Mouse (Mus musculus) G1E (cell line): ENCODE measurements around the gene Khdrbs1. TPM values are rescaled to one million over a fixed set of nuclear protein-coding genes. Genes with fewer than 3 reads are reported as not detected.
"Not testable (repeated sequence)": the region's sequence is repeated elsewhere in the genome, so short reads cannot be mapped to it uniquely, and the experiment has no call there.

Source experiments
- ATAC-seq: 2 replicates; pipeline ENCODE4 v1.8.0; 2016; ENCODE audit warnings: mild to moderate bottlenecking; ENCODE audit not compliant: insufficient number of reproducible peaks, poor library complexity, low FRiP score, severe bottlenecking; ENCODE audit errors: extremely low read depth
- DNase-seq: peaks from one replicate; pipeline ENCODE4 v3.0.0; 2012; ENCODE audit warnings: low spot score
- H3K27me3 ChIP-seq: 2 replicates; pipeline ENCODE4 v1.6.1; 2012; ENCODE audit warnings: mild to moderate bottlenecking, low read length, inconsistent platforms; ENCODE audit not compliant: insufficient read depth
- H3K36me3 ChIP-seq: replicated peaks from 2 replicates; pipeline ENCODE3; 2012; ENCODE audit warnings: mild to moderate bottlenecking, inconsistent platforms
- H3K4me1 ChIP-seq: 2 replicates; pipeline ENCODE4 v1.6.1; 2012; ENCODE audit warnings: low read depth, low read length, inconsistent platforms, mixed read lengths; ENCODE audit not compliant: insufficient read depth
- H3K4me3 ChIP-seq: 2 replicates; pipeline ENCODE4 v1.5.1; 2012; ENCODE audit warnings: low read depth, mild to moderate bottlenecking, inconsistent platforms, low read length, moderate library complexity, mixed read lengths
- H3K9me3 ChIP-seq: replicated peaks from 2 replicates; pipeline ENCODE4 v1.6.1; 2012; ENCODE audit warnings: inconsistent platforms
- CTCF ChIP-seq: IDR thresholded peaks from 2 replicates; pipeline ENCODE4 v1.5.1; 2012; ENCODE audit warnings: low read depth, low read length, inconsistent platforms, mixed read lengths
- GATA1 ChIP-seq: IDR thresholded peaks from 2 replicates; pipeline ENCODE4 v1.6.1; 2012; ENCODE audit warnings: borderline replicate concordance, low read length, inconsistent platforms, mixed read lengths
- GATA2 ChIP-seq: IDR thresholded peaks from 2 replicates; pipeline ENCODE4 v1.6.1; 2012; ENCODE audit warnings: low read depth, low read length, inconsistent platforms, borderline replicate concordance
- POLR2AphosphoS5 ChIP-seq: IDR thresholded peaks from 2 replicates; pipeline ENCODE4 v1.6.1; 2012; ENCODE audit warnings: low read depth, low read length, inconsistent platforms; ENCODE audit not compliant: insufficient replicate concordance
- TAL1 ChIP-seq: conservative IDR thresholded peaks from 2 replicates; pipeline ENCODE4 v1.6.1; 2012; ENCODE audit warnings: low read depth, low read length, inconsistent platforms, mixed read lengths
- polyA plus RNA-seq: library from polyadenylated mRNA; stranded (reverse); fragments of >175 nt; gene quantifications from 2 replicates; pipeline ENCODE4 v1.2.3, GENCODE M21; 2012
- total RNA-seq, 2 experiments: library from RNA; stranded (forward) in 1 of 2; stranded (reverse) in 1 of 2; fragments of 200-1000 nt in 1 of 2; fragments of >200 nt in 1 of 2; fragmentation: Nextera tagmentation in 1 of 2; gene quantifications; 2 replicates each; pipeline ENCODE4 v1.2.3; 2014 to 2017

Khdrbs1 gene
- total and polyA plus RNA-seq, 3 experiments, result 87.2 to 260 (median 133) TPM

DNA sequence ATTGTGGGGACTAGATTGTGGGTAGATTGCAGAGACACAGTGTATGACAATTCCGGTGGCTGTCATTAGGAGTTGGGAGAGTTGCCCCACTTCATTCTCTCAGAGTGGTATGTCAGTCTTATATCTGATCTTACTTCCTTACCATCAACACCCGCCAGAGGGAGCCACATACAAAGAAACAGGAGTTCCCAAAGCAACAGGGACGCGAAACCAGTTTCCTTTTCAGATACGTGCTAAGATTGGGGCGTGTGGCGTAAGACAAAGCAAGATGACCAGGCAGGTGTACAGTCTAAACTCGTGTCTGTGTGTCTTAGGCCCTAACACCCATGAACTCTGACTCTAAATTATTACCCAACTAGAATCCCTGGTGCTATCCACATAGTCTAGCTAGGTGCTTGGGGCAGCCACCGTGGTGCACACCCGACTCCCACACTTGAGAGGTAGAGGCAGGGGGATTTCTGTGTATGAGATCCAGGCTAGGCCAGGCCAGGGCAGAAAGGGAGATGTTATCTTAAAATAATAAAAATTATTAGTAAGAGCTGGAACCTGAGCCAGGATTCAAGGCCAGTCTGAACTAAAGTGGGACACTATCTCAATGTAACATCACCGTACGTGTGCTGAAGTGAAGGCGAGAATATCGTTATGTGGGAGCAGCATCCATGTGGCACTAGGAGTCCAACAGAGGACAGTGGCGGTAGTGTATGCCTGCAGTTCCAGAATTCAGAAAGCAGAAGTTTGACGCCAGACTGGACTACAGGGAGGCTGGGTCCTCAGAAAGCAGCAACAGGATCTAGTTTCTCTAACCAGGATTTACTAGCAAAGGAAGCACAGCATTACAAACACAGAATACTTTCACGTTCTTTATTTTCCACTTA, 40.4 kb downstream of the Khdrbs1 start:
- TF ChIP-seq CTCF (peak; percentile 58; the same call in 1 of the 2 replicates), TAL1 (no peak), POLR2AphosphoS5 (no peak; the same call in 1 of the 2 replicates), GATA1 (no peak), GATA2 (no peak)
- H3K9me3 ChIP-seq, result no peaks in the 10 kb centered on the region
- peaks cover 50% of the 10 kb centered on the region for H3K36me3 ChIP-seq
- H3K4me3 ChIP-seq, result no peak overlapping the region; the same call in 1 of the 2 replicates
- 0 out of 2 replicates have a peak, but pooled peaks have one; percentile 37 for ATAC-seq
- peak; percentile 58 for DNase-seq
- no peaks in the 10 kb centered on the region for H3K27me3 ChIP-seq
- peaks cover 32% of the 10 kb centered on the region for H3K4me1 ChIP-seq

DNA sequence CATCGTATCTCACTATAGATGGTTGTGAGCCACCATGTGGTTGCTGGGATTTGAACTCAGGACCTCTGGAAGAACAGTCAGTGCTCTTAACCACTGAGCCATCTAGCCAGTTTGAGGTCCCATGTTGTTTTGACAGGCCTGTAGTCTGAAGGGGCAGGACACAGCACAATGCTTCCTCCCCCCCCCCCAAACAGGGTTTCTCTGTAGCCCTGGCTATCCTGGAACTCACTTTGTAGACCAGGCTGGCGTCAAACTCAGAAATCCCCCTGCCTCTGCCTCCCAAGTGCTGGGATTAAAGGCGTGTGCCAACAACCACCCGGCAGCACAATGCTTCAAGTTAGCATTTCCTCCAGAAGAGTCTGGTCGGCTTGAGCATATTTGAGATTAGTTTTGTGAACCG, 41.4 kb downstream of the Khdrbs1 start:
- not testable (repeated sequence) for H3K4me3 ChIP-seq, ATAC-seq, H3K9me3 ChIP-seq, DNase-seq, H3K27me3 ChIP-seq
- Histone ChIP-seq H3K4me1 (peaks cover 35% of the 10 kb centered on the region), H3K36me3 (peaks cover 39% of the 10 kb centered on the region)

DNA sequence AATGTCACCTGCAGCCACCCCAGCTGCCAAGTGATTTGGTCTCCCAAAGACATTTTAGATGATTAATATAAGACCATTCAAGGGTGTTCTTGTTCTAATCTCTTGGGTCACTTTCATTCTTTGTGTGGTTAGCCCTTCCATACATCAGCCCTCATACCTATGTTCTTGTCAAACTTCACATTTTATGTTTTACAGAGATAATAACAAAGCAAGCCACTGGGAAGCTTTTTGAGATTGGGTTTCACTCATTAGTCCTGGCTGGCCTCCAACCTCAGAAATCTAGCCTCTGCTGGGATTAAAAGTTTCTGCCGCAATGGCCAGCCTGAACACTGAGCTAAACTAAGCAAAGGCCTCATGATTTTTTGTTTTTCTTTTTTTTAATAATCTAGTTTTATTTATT, 41.9 kb downstream of the Khdrbs1 start:
- Histone ChIP-seq H3K9me3 (no peaks in the 10 kb centered on the region), H3K36me3 (peaks cover 34% of the 10 kb centered on the region), H3K4me1 (peaks cover 40% of the 10 kb centered on the region), H3K27me3 (no peaks in the 10 kb centered on the region), H3K4me3 (no peak overlapping the region)
- no peak for DNase-seq
- no peak for ATAC-seq
- TF ChIP-seq GATA1, result no peak
- no peak for TF ChIP-seq TAL1
- TF ChIP-seq POLR2AphosphoS5, result no peak
- no peak for TF ChIP-seq GATA2

DNA sequence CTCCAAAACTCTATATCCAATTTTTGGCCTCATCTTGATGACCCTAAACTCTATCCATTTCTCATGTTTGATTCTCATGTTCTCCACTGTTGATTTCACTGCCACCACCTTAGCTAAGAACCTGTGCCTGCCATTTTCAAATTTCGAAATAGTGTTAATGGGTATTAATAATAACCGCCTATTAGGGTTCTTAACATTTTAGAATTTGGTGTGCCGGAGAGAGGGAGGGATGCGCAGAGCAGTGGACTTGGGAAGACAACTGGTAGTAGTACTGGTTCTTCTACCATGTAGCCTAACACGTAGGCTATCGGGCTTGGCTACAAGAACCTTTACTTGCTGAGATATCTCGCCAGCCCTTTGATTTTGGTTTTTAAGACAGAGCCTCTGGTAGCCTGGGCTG, 44.9 kb downstream of the Khdrbs1 start:
- TF ChIP-seq POLR2AphosphoS5 (no peak), GATA2 (no peak), CTCF (no peak), TAL1 (no peak), GATA1 (no peak)
- no peaks in the 10 kb centered on the region for H3K9me3 ChIP-seq
- H3K36me3 ChIP-seq, result peaks cover 29% of the 10 kb centered on the region
- no peak for DNase-seq
- H3K4me3 ChIP-seq, result peak overlapping the region; percentile 82; the same call in 1 of the 2 replicates
- no peak for ATAC-seq
- H3K4me1 ChIP-seq, result peaks cover 36% of the 10 kb centered on the region
- no peaks in the 10 kb centered on the region for H3K27me3 ChIP-seq

DNA sequence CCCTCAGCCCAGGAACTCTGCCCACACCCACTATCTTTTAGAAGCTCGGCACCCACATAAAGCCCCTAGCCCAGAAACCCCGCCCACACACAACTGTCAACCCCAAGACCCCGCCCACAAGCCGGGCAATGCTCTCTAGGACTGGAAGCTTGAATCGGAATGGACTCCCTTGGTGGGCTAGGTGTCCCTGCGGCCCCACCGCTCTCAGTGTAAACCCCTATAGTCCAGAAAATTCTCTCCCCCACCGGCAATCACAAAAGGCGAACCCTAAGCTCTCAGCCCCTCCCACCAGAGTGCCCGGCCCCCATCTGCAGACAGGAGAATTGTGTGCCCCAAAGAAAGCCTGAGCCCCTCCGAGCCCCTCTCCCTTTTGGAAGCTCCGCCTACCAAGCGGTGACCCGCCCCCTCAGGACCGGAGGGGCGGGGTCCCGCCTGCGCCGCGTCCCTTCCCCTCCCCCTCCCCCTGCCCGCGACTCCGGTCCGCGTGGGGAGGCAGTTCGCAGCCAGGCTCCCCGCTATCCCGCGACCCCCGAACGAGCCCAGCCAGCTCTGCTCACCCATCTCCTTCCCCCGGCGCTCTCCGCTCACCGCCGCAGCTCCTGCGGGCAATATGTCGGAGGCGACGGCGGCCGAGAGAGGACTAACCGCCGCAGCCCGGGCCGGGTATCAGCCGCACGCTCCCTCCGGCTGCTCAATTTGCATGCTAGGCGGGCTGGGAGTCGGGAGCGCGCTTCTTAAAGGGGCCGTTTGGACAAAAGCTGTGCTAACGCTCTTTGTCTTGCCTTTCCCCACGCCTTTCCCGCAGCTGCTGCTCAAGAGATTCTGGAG, 45.7 kb downstream of the Khdrbs1 start, which contains the start of gene Tmem39b:
Tmem39b (minus strand) TSS at position 681 of the 828 bp plus-strand sequence.
- TF ChIP-seq POLR2AphosphoS5 (no peak), GATA1 (no peak), CTCF (no peak), GATA2 (no peak), TAL1 (no peak)
- H3K4me1 ChIP-seq, result peaks cover 29% of the 10 kb centered on the region
- H3K27me3 ChIP-seq, result no peaks in the 10 kb centered on the region
- peak; percentile 73 for ATAC-seq
- H3K36me3 ChIP-seq, result peaks cover 30% of the 10 kb centered on the region
- H3K9me3 ChIP-seq, result no peaks in the 10 kb centered on the region
- peak within 1 kb of the TSS; percentile 82 for H3K4me3 ChIP-seq
- peak; percentile 87 for DNase-seq

DNA sequence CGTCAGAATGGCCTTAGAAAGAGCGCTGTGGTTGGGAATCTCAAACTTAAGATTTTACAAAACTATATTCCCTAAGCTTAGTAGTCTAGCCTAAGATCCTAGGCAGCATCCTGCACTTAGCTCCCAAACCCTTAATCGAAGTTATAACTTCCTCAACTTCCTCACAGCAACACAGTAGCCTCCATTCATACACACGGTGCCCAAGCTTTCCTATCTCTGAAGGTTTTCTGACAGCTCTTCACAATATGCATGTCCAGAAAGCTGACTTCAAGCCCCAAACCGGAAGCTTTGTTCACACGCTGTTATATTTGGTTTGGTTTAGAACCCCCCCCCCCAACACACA, 46.3 kb downstream of the Khdrbs1 start:
- TF ChIP-seq CTCF, result no peak
- peak overlapping the region; percentile 82 for H3K4me3 ChIP-seq
- H3K27me3 ChIP-seq, result no peaks in the 10 kb centered on the region
- H3K36me3 ChIP-seq, result peaks cover 33% of the 10 kb centered on the region
- DNase-seq, result no peak
- H3K9me3 ChIP-seq, result no peaks in the 10 kb centered on the region
- peaks cover 27% of the 10 kb centered on the region for H3K4me1 ChIP-seq
- no peak for ATAC-seq
